Mouse (Mus musculus) E14TG2a.4 (cell line): ENCODE measurements around the gene Gm37240.

ENCODE experiments used
- CTCF ChIP-seq: conservative IDR thresholded peaks from 2 replicates; pipeline ENCODE4 v1.5.1; 2014; ENCODE audit warnings: low read length
- NANOG ChIP-seq: IDR thresholded peaks from 2 replicates; pipeline ENCODE4 v1.6.1; 2014; ENCODE audit warnings: borderline replicate concordance, low read length, mixed read lengths

- TF ChIP-seq CTCF: no peak
- no peak for TF ChIP-seq NANOG
Measured at GRCm38 (mm10) chr3:84686294-84686672, 1201.0 kb downstream of the Gm37240 start.
